Mouse (Mus musculus) midbrain, embryonic 11.5 days (tissue): Measurements from ENCODE around the gene Emc1. TPM values are rescaled to one million over a fixed set of nuclear protein-coding genes. Genes with fewer than 3 reads are reported as not detected.

ENCODE experiments used
- ATAC-seq: fragments of 200-750 bp; cut with Nextera tagmentation; 2 replicates; pipeline ENCODE4 v1.8.0; 2017; ENCODE audit warnings: moderate TSS enrichment, moderate library complexity; ENCODE audit not compliant: low FRiP score
- DNase-seq: peaks from one replicate; pipeline ENCODE4 v3.0.0; 2015; ENCODE audit warnings: low spot score; ENCODE audit errors: missing footprints
- H3K27ac ChIP-seq: fragments of 300-500 bp; sonication (generic); 2 replicates; pipeline ENCODE4 v1.5.1; 2014; ENCODE audit warnings: low read depth, low read length
- H3K27me3 ChIP-seq: fragments of 300-500 bp; sonication (generic); 2 replicates; pipeline ENCODE4 v1.6.1; 2014; ENCODE audit warnings: mild to moderate bottlenecking, low read length, moderate library complexity, mixed read lengths; ENCODE audit not compliant: control insufficient read depth, insufficient read depth
- H3K36me3 ChIP-seq: fragments of 300-500 bp; sonication (generic); 2 replicates; pipeline ENCODE4 v1.6.1; 2014; ENCODE audit warnings: mild to moderate bottlenecking, low read length, moderate library complexity, mixed read lengths; ENCODE audit not compliant: control insufficient read depth, insufficient read depth
- H3K4me1 ChIP-seq: fragments of 300-500 bp; sonication (generic); 2 replicates; pipeline ENCODE4 v1.6.1; 2014; ENCODE audit warnings: low read length; ENCODE audit not compliant: control insufficient read depth, insufficient read depth
- H3K4me2 ChIP-seq: fragments of 300-500 bp; sonication (generic); 2 replicates; pipeline ENCODE4 v1.6.1; 2014; ENCODE audit warnings: mild to moderate bottlenecking, moderate library complexity
- H3K4me3 ChIP-seq: fragments of 300-500 bp; sonication (generic); 2 replicates; pipeline ENCODE4 v1.5.1; 2014; ENCODE audit warnings: low read depth, low read length
- H3K9ac ChIP-seq: fragments of 300-500 bp; sonication (generic); 2 replicates; pipeline ENCODE4 v1.6.1; 2014; ENCODE audit warnings: low read length
- H3K9me3 ChIP-seq: fragments of 300-500 bp; sonication (generic); 2 replicates; pipeline ENCODE4 v1.6.1; 2016; ENCODE audit warnings: low read length; ENCODE audit not compliant: control insufficient read depth
- WGBS: fragments of 180-500 bp; shearing (Covaris S2); extraction: QIAGEN DNeasy Blood & Tissue Kit; methylation state at CpG from one replicate; pipeline ENCODE4 v1.1.7; 2014; 5-methylcytosine and 5-hydroxymethylcytosine counted together
- polyA plus RNA-seq: library from polyadenylated mRNA; unstranded; fragments of >200 nt; fragmentation: Nextera tagmentation; extraction: Ambion mirVana; gene quantifications from 2 replicates; pipeline ENCODE4 v1.2.1, GENCODE M21; 2014

Gene Emc1
- polyA plus RNA-seq, 1 experiment from 2014 or later = 18.1 TPM

DNA sequence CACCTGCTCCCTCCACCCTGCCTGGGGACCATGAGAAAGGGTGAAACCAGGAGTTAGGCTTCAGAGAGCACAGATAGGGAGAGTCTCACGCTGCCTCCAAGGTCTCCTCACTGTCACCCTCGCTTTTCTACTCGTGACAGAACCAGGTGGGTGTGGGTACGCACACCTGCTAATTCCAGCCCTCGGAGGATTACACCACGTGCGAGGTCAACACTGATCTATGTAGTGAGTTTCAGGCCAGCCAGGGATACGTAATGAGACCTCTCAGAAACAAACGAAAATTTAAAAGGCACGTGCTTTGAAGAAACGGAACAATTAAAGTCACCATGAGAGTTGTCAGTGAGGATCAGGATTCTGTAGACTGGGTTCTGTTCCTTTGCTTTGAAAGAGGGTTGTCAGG lies 33.9 kb upstream of the Emc1 start:
- Histone ChIP-seq H3K27me3 (no peaks in the 10 kb centered on the region), H3K9me3 (no peaks in the 10 kb centered on the region), H3K27ac (no peak overlapping the region), H3K4me2 (no peak overlapping the region), H3K4me1 (no peaks in the 10 kb centered on the region), H3K9ac (no peak overlapping the region), H3K4me3 (no peak overlapping the region), H3K36me3 (peaks cover 9% of the 10 kb centered on the region)
- ATAC-seq (no peak), DNase-seq (no peak)
- 95% methylated on average over 11 of the region's 11 CpGs for WGBS

DNA sequence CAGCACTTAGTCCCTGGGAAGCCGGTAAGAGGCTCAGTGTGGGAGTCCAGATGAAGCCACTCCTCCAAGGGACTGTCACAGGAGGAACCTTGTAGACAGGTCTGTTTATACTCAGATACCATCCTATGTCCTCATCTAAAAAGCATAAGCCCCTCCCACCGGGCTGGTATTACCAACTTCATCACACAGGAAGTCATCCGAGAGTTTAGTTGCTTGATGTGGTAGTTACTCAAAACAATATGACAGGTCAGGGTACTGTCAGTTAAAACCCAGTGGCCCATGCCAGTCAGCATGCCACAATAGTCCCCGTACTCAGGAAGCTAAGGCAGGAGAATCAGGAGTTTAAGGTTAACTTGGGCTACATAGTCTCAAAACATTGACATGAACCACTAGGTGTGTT lies 32.6 kb upstream of the Emc1 start:
- H3K4me3 ChIP-seq = no peak overlapping the region
- H3K27ac ChIP-seq = no peak overlapping the region
- DNase-seq (no peak), ATAC-seq (no peak)
- WGBS = 95% methylated on average over 4 of the region's 4 CpGs
- H3K36me3 ChIP-seq = peaks cover 6% of the 10 kb centered on the region
- no peaks in the 10 kb centered on the region for H3K27me3 ChIP-seq
- H3K4me1 ChIP-seq = no peaks in the 10 kb centered on the region
- H3K4me2 ChIP-seq = no peak overlapping the region
- H3K9ac ChIP-seq = no peak overlapping the region
- H3K9me3 ChIP-seq = no peaks in the 10 kb centered on the region

DNA sequence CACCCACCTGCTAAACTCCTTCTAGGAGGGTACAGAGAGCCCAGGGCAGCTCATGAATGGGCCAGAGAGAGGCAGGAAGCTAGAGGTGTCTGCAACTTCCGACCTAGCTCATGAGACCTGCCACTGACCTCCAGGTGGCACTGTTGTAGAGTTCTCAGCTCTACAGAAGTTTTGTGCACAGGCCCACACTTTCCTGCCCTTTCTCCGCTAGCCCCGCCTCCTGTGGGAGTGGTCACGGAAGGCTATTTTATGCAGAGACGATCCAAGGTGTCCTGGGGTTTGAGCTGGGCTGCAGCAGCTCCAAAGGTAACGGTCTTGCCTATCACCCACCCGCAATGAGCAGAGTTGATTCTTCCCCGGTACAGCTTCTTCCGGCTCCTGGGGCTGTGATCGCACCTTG lies 21.8 kb upstream of the Emc1 start:
- no peak overlapping the region for H3K9ac ChIP-seq
- ATAC-seq = peak; percentile 44; the same call in 1 of the 2 replicates
- 12% methylated on average over 10 of the region's 10 CpGs for WGBS

DNA sequence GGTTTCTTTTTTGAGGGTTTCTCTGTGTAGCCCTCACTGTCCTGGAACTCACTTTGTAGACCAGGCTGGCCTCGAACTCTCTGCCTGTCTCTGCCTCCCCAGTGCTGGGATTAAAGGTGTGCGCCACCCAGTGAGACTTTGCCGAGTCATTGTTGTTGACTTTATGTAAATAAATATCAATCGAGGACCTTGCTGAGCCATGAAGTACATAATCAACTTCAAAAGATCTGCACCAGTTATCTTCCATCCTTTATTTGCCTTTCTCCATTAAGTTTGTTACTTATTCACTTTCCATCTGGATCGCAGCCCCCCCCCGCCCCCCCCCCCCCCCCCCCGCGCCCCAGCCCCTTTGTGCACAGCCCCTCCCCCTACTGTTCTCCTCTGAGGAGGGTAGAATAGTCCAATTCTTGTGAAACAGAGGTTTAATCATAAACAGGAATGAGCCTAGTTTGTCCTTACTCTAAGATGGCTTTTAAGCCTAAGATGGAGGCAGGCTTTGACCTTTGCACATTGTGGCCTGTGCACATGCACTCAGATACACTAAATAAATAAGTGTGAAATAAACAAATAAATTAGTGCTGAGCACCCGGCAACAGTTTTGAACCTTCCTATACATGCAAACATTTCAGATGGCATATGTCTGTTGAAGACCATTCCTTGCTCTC lies 17.6 kb upstream of the Emc1 start:
- H3K36me3 ChIP-seq = no peaks in the 10 kb centered on the region
- WGBS = 83% methylated on average over 6 of the region's 9 CpGs
- H3K27ac ChIP-seq = no peak overlapping the region
- H3K4me1 ChIP-seq = no peaks in the 10 kb centered on the region
- ATAC-seq (no peak), DNase-seq (no peak)
- H3K27me3 ChIP-seq = no peaks in the 10 kb centered on the region
- no peak overlapping the region for H3K4me2 ChIP-seq
- no peak overlapping the region for H3K4me3 ChIP-seq
- no peaks in the 10 kb centered on the region for H3K9me3 ChIP-seq
- H3K9ac ChIP-seq = no peak overlapping the region

More for the DNA sequence above, 21.8 kb upstream of the Emc1 start:
- Histone ChIP-seq H3K27me3 (no peaks in the 10 kb centered on the region), H3K9me3 (no peaks in the 10 kb centered on the region), H3K27ac (no peak overlapping the region), H3K4me1 (no peaks in the 10 kb centered on the region), H3K4me3 (no peak overlapping the region; the same call in 1 of the 2 replicates), H3K4me2 (peak overlapping the region; percentile 27; the same call in 1 of the 2 replicates), H3K36me3 (no peaks in the 10 kb centered on the region)
- peak; percentile 94 for DNase-seq

DNA sequence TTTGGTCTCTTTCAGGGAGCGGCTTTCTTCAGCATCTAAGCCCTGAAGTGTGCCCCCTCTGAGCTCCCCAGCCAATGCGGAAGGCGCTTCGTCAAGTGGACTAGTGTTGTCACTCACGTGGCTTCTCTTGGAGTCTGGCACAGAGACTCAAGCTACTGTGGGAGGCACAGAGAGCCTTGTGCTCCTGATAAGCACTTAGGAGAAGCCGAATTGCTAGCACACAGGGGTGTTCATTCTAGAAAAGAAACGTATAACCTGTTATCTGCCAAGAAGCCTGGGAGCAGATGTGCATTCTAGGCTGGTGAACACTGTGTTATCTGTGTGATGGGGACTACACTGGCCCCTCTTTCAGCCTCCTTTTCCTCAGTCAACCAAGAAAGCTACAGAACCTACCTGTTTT lies 16.9 kb upstream of the Emc1 start:
- ATAC-seq = no peak

DNA sequence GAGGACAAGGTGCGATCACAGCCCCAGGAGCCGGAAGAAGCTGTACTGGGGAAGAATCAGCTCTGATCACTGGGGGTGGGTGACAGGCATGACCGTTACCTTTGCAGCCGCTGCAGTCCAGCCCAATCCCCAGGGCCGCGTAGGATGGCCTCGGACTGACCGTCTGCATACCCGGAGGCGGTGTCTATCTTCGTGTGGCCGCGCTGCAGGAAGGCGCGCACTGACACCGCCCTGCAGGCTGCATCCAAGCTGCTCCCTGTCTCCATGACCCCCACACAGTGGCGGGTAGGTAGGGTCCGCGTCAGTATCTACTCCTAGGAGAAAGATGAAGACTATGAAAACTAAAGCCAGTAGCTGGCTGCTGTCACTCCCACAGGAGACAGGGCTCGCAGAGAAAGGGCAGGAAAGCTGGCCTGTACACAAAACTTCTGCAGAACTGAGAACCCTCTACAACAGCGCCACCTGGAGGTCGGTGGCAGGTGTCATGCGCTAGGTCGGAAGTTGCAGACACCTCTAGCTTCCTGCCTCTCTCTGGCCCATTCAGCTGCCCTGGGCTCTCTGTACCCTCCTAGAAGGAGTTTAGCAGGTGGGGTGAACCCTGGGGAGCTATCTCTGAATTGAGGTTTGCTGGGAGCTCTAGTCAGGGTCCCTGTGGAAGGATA lies 15.4 kb upstream of the Emc1 start:
- DNase-seq = peak; percentile 88
- no peak overlapping the region for H3K4me3 ChIP-seq
- H3K4me1 ChIP-seq = no peaks in the 10 kb centered on the region
- WGBS = 32% methylated on average over 24 of the region's 24 CpGs
- no peak overlapping the region for H3K27ac ChIP-seq
- H3K27me3 ChIP-seq = no peaks in the 10 kb centered on the region
- peak overlapping the region; percentile 15; the same call in 1 of the 2 replicates for H3K4me2 ChIP-seq
- H3K9me3 ChIP-seq = no peaks in the 10 kb centered on the region
- no peak for ATAC-seq
- no peak overlapping the region for H3K9ac ChIP-seq
- no peaks in the 10 kb centered on the region for H3K36me3 ChIP-seq

More for the DNA sequence above, 16.9 kb upstream of the Emc1 start:
- Histone ChIP-seq H3K4me2 (no peak overlapping the region), H3K9me3 (no peaks in the 10 kb centered on the region), H3K9ac (no peak overlapping the region), H3K36me3 (no peaks in the 10 kb centered on the region), H3K27ac (no peak overlapping the region), H3K4me1 (no peaks in the 10 kb centered on the region), H3K27me3 (no peaks in the 10 kb centered on the region), H3K4me3 (no peak overlapping the region)
- WGBS = 72% methylated on average over 7 of the region's 7 CpGs
- DNase-seq = no peak

DNA sequence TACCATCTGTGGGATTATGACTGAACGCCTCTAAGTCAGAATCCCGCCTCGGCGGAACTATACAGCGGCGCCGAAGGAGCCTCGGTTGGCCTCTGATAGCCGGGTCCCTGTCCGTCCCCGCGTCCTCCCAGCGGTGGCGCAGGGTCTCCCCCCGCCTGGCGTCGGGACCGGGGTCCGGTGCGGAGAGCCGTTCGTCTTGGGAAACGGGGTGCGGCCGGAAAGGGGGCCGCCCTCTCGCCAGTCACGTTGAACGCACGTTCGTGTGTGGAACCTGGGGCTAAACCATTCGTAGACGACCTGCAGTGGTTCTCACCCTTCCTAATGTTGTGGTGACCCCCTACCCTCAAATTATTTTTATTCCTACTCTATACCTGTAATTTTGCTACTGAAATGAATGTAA lies 14.2 kb upstream of the Emc1 start:
- no peak for DNase-seq
- H3K27me3 ChIP-seq = no peaks in the 10 kb centered on the region
- H3K4me1 ChIP-seq = no peaks in the 10 kb centered on the region
- H3K4me2 ChIP-seq = no peak overlapping the region
- H3K27ac ChIP-seq = no peak overlapping the region
- no peak for ATAC-seq
- H3K9me3 ChIP-seq = no peaks in the 10 kb centered on the region
- H3K9ac ChIP-seq = no peak overlapping the region
- no peaks in the 10 kb centered on the region for H3K36me3 ChIP-seq
- WGBS = 51% methylated on average over 33 of the region's 33 CpGs
- no peak overlapping the region for H3K4me3 ChIP-seq

DNA sequence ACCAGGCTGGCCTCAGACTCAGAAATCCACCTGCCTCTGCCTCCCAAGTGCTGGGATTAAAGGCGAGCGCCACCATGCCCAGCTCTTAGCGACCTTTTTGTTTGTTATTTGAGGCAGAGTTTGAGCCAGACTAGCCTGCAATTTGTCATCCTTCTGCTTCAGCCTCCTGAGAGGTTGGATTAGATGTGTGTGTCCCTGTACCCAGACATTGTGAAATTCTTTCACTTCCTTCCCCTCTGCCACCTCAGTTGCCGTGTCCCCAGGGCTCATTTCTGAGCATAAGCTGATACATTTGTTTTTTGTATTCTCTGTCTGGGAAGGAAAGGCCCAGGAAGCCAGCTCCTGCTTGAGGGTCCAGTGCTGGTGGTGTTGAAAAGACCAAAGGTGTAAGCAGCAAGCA lies 11.6 kb upstream of the Emc1 start:
- H3K36me3 ChIP-seq = peaks cover 2% of the 10 kb centered on the region; the same call in 1 of the 2 replicates
- no peaks in the 10 kb centered on the region for H3K27me3 ChIP-seq
- no peak overlapping the region for H3K27ac ChIP-seq
- WGBS = 76% methylated on average over 4 of the region's 4 CpGs
- DNase-seq (no peak), ATAC-seq (no peak)
- no peak overlapping the region for H3K9ac ChIP-seq
- H3K4me1 ChIP-seq = no peaks in the 10 kb centered on the region
- no peak overlapping the region for H3K4me3 ChIP-seq
- H3K4me2 ChIP-seq = no peak overlapping the region
- H3K9me3 ChIP-seq = no peaks in the 10 kb centered on the region

DNA sequence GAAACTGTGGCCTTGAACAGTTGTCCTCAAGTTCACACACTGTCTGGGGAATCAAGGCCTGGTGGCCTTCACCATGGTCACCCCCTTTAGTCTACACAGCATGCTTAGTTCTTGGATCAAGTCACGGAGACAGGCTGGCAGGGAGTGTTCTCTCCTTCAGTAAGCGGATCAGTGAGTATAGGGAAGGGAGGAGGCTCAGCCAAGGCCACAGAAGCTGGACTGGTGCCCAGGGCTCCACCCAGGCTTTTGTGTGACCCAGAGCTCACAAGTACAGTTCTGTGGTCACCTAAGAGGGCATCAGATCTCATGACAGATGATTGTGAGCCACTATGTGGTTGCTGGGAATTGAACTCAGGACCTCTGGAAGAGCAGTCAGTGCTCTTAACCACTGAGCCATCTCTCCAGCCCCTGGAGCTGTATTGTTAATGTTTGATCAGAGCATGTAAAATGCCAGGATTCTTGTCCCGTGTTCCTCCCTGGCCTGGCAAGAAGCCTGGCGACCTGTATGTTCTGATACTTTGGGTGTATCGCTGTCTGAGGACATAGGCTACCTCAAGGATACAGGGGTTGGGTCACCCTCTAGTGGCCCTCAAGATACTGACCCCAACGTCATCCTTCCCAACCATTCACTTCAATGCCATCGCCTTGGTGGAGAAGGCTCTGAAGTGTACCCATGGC lies 10.7 kb upstream of the Emc1 start:
- Histone ChIP-seq H3K27me3 (no peaks in the 10 kb centered on the region), H3K36me3 (peaks cover 5% of the 10 kb centered on the region; the same call in 1 of the 2 replicates), H3K27ac (no peak overlapping the region), H3K4me3 (no peak overlapping the region), H3K4me2 (no peak overlapping the region), H3K4me1 (no peaks in the 10 kb centered on the region), H3K9me3 (no peaks in the 10 kb centered on the region), H3K9ac (no peak overlapping the region)
- DNase-seq (no peak), ATAC-seq (no peak)
- 85% methylated on average over 7 of the region's 7 CpGs for WGBS
